Mouse (Mus musculus) cortical plate, adult 2 months (tissue): ENCODE results near the gene Acvr1b. TPM values are rescaled to one million over a fixed set of nuclear protein-coding genes. Genes with fewer than 3 reads are reported as not detected.

Experiments used
- H3K27ac ChIP-seq: fragments of 200-500 bp; 2 replicates; pipeline ENCODE4 v1.5.1; 2012; ENCODE audit warnings: low read length, control low read depth, inconsistent platforms; ENCODE audit not compliant: insufficient read depth
- H3K4me1 ChIP-seq: fragments of 200-500 bp; 2 replicates; pipeline ENCODE4 v1.6.1; 2011; ENCODE audit warnings: low read length; ENCODE audit not compliant: control insufficient read depth, insufficient read depth
- H3K4me3 ChIP-seq: fragments of 200-500 bp; 2 replicates; pipeline ENCODE4 v1.5.1; 2011; ENCODE audit warnings: mild to moderate bottlenecking, low read length, control low read depth; ENCODE audit not compliant: insufficient read depth
- CTCF ChIP-seq: fragments of 200-500 bp; IDR thresholded peaks from 2 replicates; pipeline ENCODE4 v1.5.1; 2011; ENCODE audit warnings: mild to moderate bottlenecking, control low read depth, low read length; ENCODE audit not compliant: insufficient read depth; ENCODE audit errors: extremely low read depth
- POLR2A ChIP-seq: fragments of 200-500 bp; IDR thresholded peaks from 2 replicates; pipeline ENCODE4 v1.6.1; 2011; ENCODE audit warnings: mild to moderate bottlenecking, low read length, control low read depth; ENCODE audit not compliant: insufficient read depth; ENCODE audit errors: extremely low read depth
- polyA plus RNA-seq: library from polyadenylated mRNA; depleted of rRNA; stranded (reverse); fragments of >200 nt; gene quantifications from 2 replicates; pipeline ENCODE4 v1.2.3, GENCODE M21; 2012

Acvr1b gene
- polyA plus RNA-seq, 1 experiment = 70.5 TPM

DNA sequence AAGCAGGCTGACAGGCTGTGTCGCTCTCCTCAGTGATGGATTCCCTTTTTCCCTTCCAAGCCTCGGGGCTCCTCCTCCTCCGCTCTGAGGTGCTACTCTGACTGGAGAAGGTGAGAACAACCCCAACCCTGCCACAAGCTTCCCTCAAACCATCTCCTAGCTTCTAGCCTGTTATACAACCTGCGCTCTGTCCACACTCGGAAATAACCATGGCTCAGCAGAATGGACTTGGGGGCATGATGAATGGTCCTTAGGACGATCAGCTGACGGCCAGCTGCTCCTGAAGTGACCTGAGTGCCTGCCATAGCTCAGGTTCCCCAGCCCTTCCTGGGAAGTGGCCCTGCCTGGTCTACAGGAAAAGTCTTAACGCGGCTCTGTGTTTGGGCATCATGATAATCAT is 68.0 kb downstream of the Acvr1b start:
- Histone ChIP-seq H3K27ac (no peak overlapping the region), H3K4me1 (peaks cover 7% of the 10 kb centered on the region; the same call in 1 of the 2 replicates), H3K4me3 (no peak overlapping the region)
- TF ChIP-seq POLR2A = no peak
- TF ChIP-seq CTCF = no peak

DNA sequence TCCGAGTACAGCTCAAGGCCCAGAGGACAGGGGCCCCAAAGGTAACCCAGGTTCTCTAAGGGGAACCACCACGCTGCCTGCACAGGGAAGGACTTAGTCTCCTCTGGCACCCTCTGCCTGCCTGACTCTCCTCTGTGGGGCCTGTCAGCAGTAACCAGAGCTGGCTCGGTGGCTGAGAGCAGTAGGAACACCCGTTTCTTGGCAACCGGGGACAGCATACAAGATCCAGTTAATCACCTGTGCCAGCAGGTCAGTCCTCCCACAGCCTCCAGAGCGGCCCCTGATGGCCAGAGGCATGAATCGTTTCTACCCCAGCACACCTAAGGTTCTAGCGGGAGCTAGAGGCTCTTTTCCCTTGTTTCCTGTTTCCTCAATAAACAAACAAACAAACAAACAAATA is 68.8 kb downstream of the Acvr1b start:
- no peak overlapping the region for H3K27ac ChIP-seq
- H3K4me3 ChIP-seq = no peak overlapping the region
- peaks cover 8% of the 10 kb centered on the region; the same call in 1 of the 2 replicates for H3K4me1 ChIP-seq
- no peak for TF ChIP-seq CTCF
- TF ChIP-seq POLR2A = no peak

DNA sequence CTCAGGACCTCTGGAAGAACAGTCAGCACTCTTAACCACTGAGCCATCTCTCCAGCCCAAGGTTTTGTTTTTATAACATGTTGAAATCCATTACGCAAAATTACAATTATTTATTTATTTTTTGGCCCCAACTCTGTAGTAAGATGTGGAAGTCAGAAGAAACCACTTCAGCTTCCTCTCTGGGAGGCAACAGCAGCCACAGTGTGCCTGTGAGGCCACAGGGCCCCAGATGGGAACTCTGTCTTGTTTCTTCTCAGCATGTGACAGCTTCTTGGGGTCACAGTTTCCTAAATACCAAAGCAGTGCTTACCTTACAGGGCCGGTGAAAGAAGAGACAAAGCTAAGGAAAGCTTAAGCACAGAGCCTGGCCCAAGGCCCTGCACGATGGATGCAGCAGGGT is 70.1 kb downstream of the Acvr1b start:
- TF ChIP-seq CTCF (no peak), POLR2A (no peak)
- Histone ChIP-seq H3K4me3 (no peak overlapping the region), H3K4me1 (peaks cover 10% of the 10 kb centered on the region; the same call in 1 of the 2 replicates), H3K27ac (no peak overlapping the region)

DNA sequence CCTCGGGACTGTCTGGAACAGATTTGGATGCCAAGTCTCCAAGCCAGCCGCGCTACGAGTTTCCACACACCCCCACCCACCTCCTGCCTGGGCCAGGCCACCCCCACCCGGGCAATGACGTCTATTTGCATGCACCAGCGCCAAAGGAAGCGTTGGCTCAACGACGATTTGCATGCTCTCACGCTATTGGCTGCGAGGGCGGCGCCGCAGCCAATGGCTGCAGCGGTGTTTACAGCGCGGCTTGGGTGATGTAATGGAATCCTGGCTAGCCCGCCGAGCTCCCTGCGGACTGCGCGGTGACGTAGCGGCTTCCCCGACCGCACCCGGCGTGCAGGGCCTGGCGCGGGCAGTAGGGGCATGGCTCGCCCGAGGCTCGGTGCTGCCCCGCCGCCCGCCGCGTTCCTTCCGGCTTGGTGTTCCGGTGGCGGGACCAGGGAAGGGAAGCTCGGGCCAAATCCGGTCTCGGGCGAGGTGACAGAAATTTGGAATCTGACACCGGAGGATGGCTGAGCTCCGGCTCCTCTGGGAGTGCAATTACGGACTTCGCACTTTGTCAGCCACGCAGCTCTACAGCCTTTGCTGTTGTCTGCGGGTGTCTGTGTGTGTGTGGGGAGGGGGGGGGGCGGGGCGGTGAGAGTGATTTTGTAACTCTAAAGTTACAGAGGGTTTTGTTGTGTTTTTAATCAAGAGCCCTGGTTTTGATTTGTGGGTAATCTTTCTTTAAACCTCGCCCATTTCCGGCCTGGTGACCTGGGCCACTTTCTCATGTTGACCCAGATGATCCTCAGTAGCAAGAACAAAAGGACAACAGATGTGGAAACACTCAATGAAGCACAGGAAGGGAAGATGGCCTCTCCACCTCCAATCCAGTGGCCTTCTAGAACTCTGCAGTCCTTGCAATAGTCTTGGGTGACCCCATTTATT is 72.6 kb downstream of the Acvr1b start:
- Histone ChIP-seq H3K27ac (peak overlapping the region; percentile 80), H3K4me1 (peaks cover 6% of the 10 kb centered on the region; the same call in 1 of the 2 replicates), H3K4me3 (peak overlapping the region; percentile 26)
- TF ChIP-seq CTCF (no peak), POLR2A (peak; percentile 65)

DNA sequence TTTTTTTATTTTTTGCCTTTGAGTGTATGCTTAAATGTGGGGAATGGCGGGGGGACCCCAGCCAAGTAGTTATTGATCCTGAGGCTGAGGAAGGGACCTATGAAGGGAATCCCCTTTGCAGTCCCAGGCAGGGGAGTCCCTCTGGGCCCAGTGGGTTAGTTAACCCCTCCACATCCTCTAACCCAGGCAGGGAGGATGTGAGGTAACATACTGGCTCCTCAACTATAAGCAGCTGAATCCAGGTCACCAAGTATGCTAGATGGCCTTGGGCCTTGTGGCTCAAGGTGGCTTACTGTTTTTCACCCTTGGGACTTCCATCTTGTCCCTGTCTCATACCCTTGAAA is 73.3 kb downstream of the Acvr1b start:
- H3K27ac ChIP-seq = no peak overlapping the region
- peaks cover 6% of the 10 kb centered on the region; the same call in 1 of the 2 replicates for H3K4me1 ChIP-seq
- H3K4me3 ChIP-seq = peak overlapping the region; percentile 26; the same call in 1 of the 2 replicates
- TF ChIP-seq POLR2A = no peak
- no peak for TF ChIP-seq CTCF

DNA sequence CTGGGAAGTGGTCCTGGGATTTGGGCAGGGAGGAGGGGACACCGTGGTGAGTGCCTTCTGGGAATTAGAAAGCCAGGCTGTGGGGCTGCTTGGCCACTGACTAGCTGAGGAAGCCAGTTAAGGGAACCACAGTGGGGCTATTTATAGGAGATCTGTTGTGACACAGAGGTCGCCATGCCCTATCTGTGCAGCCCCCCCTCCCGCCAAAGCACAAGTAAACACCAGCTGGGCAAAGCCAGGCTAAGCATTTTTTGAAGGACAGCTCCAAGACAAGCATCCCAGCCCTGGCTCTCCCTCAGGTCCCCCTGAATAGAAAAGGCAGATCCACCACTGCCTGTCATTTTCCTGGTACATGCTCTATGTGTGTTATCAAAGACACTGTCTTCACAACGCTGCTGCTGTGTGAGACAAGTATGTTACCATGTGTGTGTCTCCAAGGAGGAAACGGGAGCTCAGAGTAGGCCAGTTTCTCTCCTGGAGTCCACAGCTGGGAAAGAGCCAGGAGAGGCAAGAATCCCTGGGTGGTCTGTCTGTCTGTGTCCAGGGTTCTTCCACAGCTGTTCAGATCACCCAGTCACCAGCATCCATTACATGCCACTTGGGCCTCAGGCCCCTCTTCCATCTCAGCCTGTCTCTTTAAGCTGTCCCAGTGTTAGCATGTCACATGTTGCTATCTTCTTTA is 74.3 kb downstream of the Acvr1b start:
- Histone ChIP-seq H3K27ac (peak overlapping the region; percentile 15; the same call in 1 of the 2 replicates), H3K4me3 (no peak overlapping the region), H3K4me1 (peaks cover 6% of the 10 kb centered on the region; the same call in 1 of the 2 replicates)
- TF ChIP-seq CTCF (no peak), POLR2A (no peak)

DNA sequence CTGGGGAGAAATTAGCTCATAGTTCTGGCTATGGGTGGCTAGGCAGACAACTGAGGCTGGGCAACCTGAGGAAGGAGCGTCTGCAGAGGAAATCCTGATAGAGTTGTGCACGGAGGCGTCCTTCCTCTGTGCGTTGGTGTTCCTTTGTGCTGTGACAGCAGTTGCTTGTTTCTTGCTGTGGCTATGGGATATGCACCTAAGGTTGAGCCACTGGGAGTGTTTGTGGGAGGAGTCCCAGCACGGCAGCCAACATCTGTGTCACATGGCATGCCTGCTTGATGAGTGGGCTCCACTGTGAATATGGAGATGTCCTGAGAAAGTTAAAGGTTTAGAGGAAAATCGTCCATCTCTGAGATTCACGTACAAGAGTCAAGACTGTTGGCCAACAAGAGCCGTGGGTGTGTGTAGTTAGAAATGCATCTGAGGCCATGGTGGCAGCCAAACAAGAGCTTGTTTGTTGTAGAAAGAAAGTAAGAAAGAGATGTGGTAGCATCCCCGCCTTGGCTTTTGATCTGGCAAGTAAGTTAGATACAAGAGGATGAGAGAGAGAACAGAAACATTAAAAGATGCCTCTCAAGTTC is 76.4 kb downstream of the Acvr1b start:
- no peak overlapping the region for H3K27ac ChIP-seq
- no peak overlapping the region for H3K4me3 ChIP-seq
- no peak for TF ChIP-seq CTCF
- TF ChIP-seq POLR2A = no peak
- H3K4me1 ChIP-seq = peaks cover 6% of the 10 kb centered on the region; the same call in 1 of the 2 replicates

DNA sequence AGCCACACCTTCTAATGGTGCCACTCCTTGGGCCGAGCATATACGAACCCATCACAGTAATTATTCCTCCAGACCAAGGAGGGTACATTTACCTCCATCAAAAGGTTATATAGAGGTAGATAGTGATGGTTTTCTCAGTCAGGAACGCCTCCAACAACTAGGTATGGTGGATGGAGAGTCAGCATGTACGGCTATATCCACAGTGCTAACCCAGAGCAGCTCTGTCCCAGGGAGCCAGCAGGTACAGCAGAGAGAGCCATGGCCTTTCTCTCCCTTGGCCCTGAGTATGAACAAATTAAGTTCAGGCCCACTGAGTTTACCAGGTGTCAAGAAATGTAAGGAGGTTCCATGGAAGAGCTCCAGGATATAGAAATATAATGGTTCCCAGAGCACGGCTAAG is 78.1 kb downstream of the Acvr1b start:
- no peak for TF ChIP-seq CTCF
- TF ChIP-seq POLR2A = no peak

DNA sequence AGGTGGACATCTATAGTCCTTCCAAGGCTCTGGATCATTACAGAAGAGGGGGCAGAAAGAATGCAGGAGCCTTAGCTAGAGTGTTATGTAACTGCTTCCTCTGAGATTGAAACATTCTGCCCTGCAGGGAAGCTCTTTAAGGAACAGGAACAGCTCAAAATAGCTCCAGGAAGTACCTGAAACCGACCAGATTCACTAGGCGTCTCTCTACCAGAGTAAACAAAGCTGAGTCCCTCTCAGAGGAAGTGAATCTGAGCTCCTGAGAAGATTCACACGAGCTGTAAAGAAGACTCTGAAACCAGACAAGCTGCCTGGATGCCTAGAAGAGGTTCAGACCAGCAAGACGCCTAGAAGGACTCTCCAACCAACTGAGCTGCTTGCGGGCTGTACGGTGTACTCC is 78.7 kb downstream of the Acvr1b start:
- peaks cover 12% of the 10 kb centered on the region for H3K4me1 ChIP-seq
- TF ChIP-seq CTCF (no peak), POLR2A (no peak)
- no peak overlapping the region for H3K4me3 ChIP-seq
- no peak overlapping the region for H3K27ac ChIP-seq

More for the DNA sequence above, 78.1 kb downstream of the Acvr1b start:
- Histone ChIP-seq H3K27ac (no peak overlapping the region), H3K4me3 (no peak overlapping the region), H3K4me1 (peaks cover 12% of the 10 kb centered on the region)

DNA sequence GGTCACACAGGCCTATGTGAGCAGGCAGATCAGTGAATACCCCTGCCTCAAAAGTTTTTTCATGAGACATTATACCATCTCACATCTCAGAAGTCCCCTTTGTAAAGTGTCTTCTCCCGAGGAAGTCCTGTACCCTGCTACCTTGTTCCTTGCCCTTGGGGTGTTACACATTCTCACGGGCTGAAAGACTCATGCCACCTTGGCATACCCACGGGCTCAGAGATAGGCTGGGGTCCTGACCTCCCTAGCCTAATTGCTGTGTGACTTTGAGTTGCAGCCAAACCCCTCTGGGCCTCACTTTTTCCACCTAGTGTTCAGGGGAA is 79.7 kb downstream of the Acvr1b start:
- Histone ChIP-seq H3K4me1 (peaks cover 10% of the 10 kb centered on the region), H3K27ac (peak overlapping the region; percentile 30; the same call in 1 of the 2 replicates), H3K4me3 (peak overlapping the region; percentile 66)
- no peak for TF ChIP-seq POLR2A
- TF ChIP-seq CTCF = no peak
